Mouse (Mus musculus) left cerebral cortex, postnatal 4 days (tissue): ENCODE data around the gene Ssr3. TPM values are rescaled to one million over a fixed set of nuclear protein-coding genes. Genes with fewer than 3 reads are reported as not detected.

Experiments
- total RNA-seq, 2 experiments: library from RNA; stranded (reverse); gene quantifications; 2 replicates each; pipeline ENCODE4 v1.2.3; 2021

Ssr3 gene
- total RNA-seq, 2 experiments from 2014 or later: 133 to 147 TPM

Other genes starting within 250 kb of the Ssr3 start
- 10 to 100 TPM; 13.7 to 17.3 TPM for gene Tiparp, start 135.8 kb upstream of the Ssr3 start, total RNA-seq